ENCODE assay signal across 10 mouse cellular contexts in the genomic region with DNA sequence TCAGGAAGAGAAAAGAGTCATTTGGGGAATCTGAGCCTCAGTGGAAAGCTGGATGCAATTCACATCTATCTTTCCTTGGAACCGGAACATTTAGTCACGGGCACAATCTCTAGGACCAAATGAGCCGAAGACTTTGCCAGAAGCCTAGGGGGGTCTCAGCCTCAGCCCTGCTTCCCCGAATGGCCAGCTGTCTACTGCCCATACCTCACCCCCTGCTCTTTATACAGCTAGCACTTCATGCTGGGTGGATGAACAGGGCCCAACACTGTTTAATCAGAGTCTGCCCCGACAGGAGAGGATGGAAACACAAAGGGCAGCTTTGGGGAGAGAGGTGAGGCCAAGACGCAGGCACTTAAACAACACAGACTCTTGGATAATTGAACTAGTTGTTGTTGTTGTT. TPM values are rescaled to one million over a fixed set of nuclear protein-coding genes. Genes with fewer than 3 reads are reported as not detected.
DNase-seq lines count a peak whose midpoint lies in the region; ATAC-seq and TF ChIP-seq lines count a peak whose summit lies in the region.
"Had no signal": no experiment of that assay in that cellular context is flagged by ENCODE, and none has a peak within 500 bp of the region (broad histone marks: within the 10 kb centered on the region; RNA-seq: fewer than 3 reads in every experiment).

No protein-coding gene starts in this region.

- DNase-seq in embryo, embryonic 10 days (ENCODE audit: low spot score): peak; percentile 44
- DNase-seq in embryo, embryonic 9.5 days (ENCODE audit: extremely low spot score): no peak
- DNase-seq in brain, embryonic 14.5 days (ENCODE audit: low read depth): peak; percentile 67
- DNase-seq in midbrain, embryonic 14.5 days: no peak
- no peak for DNase-seq in ovary, postnatal 10 days (ENCODE audit: low spot score)
- no peak for DNase-seq in layer of hippocampus, adult 2 months (ENCODE audit: low spot score in 2 of 2)
- DNase-seq in T-cell, adult 2 months (ENCODE audit: low spot score): no peak
- DNase-seq: cerebellum, adult 9-10 months; kidney, adult 11 months had no signal

- no peaks in the 10 kb centered on the region for H3K27me3 ChIP-seq in hindbrain, embryonic 12.5 days
- no peaks in the 10 kb centered on the region for H3K27me3 ChIP-seq in midbrain, embryonic 14.5 days (ENCODE audit: control insufficient read depth, insufficient read depth, low read length)

- no peak overlapping the region for H3K9ac ChIP-seq in hindbrain, embryonic 12.5 days
- no peak overlapping the region for H3K9ac ChIP-seq in midbrain, embryonic 14.5 days (replicated peaks; ENCODE audit: low read length)

- no peaks in the 10 kb centered on the region for H3K9me3 ChIP-seq in hindbrain, embryonic 12.5 days (replicated peaks)
- no peaks in the 10 kb centered on the region for H3K9me3 ChIP-seq in midbrain, embryonic 14.5 days (ENCODE audit: control insufficient read depth, low read length)

- no peak for TF ChIP-seq POLR2A in brain, embryonic 14.5 days (IDR thresholded peaks at IDR 0.05; ENCODE audit: borderline replicate concordance, extremely low read depth, insufficient read depth, insufficient read length, poor library complexity, severe bottlenecking)

- no peak overlapping the region for H3K4me3 ChIP-seq in hindbrain, embryonic 12.5 days
- H3K4me3 ChIP-seq in midbrain, embryonic 14.5 days (replicated peaks; ENCODE audit: low read depth, low read length): no peak overlapping the region
- no peak overlapping the region for H3K4me3 ChIP-seq in layer of hippocampus, adult 2 months

- peak; percentile 76 for ATAC-seq in hindbrain, embryonic 12.5 days (ENCODE audit: low FRiP score)
- ATAC-seq in midbrain, embryonic 14.5 days (ENCODE audit: low FRiP score, low TSS enrichment): no peak

- WGBS in hindbrain, embryonic 12.5 days: 20% methylated on average over 6 of the region's 6 CpGs
- 19% methylated on average over 6 of the region's 6 CpGs for WGBS in midbrain, embryonic 14.5 days

- peaks cover 16% of the 10 kb centered on the region for H3K36me3 ChIP-seq in hindbrain, embryonic 12.5 days
- peaks cover under 1% of the 10 kb centered on the region for H3K36me3 ChIP-seq in midbrain, embryonic 14.5 days (ENCODE audit: control insufficient read depth, insufficient read depth, low read length)

- peak overlapping the region; percentile 85 for H3K27ac ChIP-seq in hindbrain, embryonic 12.5 days
- peak overlapping the region; percentile 76 for H3K27ac ChIP-seq in midbrain, embryonic 14.5 days (replicated peaks; ENCODE audit: low read depth, low read length)
- no peak overlapping the region for H3K27ac ChIP-seq in layer of hippocampus, adult 2 months

- no peak overlapping the region for H3K4me2 ChIP-seq in hindbrain, embryonic 12.5 days (replicated peaks)
- H3K4me2 ChIP-seq in midbrain, embryonic 14.5 days (ENCODE audit: low read length): no peak overlapping the region

- peaks cover 33% of the 10 kb centered on the region for H3K4me1 ChIP-seq in hindbrain, embryonic 12.5 days
- H3K4me1 ChIP-seq in midbrain, embryonic 14.5 days (ENCODE audit: control insufficient read depth, insufficient read depth, low read length): peaks cover 25% of the 10 kb centered on the region; the same call in 1 of the 2 replicates

- TF ChIP-seq CTCF in brain, embryonic 14.5 days (IDR thresholded peaks at IDR 0.05; ENCODE audit: borderline replicate concordance, extremely low read depth, insufficient read depth, insufficient read length): no peak
- TF ChIP-seq CTCF in layer of hippocampus, adult 2 months (conservative IDR thresholded peaks at IDR 0.05): no peak

RNA-seq across cellular contexts. Expression of a gene that starts 53.8 kb away (rescaled TPM):
- 8.5 and 14.4 TPM in 2 replicates for polyA plus RNA-seq in brain, embryonic 14.5 days (2012; rRNA removed)
- polyA plus RNA-seq in hindbrain, embryonic 12.5 days (2016; fragmentation: Nextera tagmentation; extraction: Ambion mirVana): 28.6 and 29.8 TPM in 2 replicates
- 13.3 and 17.8 TPM in 2 replicates for polyA plus RNA-seq in midbrain, embryonic 14.5 days (2014; fragmentation: Nextera tagmentation; extraction: Ambion mirVana)
- 10 to 100 TPM; 50.7 to 53.3 TPM for total RNA-seq in layer of hippocampus, adult 2 months (2021)

Comparison
In these comparisons a context has a peak if more than half of its experiments do, and no peak if none do; other contexts are left out.
1. DNase-seq: peak in embryo, embryonic 10 days (single experiment) and brain, embryonic 14.5 days (single experiment); none in embryo, embryonic 9.5 days (single experiment), midbrain, embryonic 14.5 days (single experiment), ovary, postnatal 10 days (single experiment), layer of hippocampus, adult 2 months (0 of 2) and T-cell, adult 2 months (single experiment).